Mouse (Mus musculus): ENCODE data around the gene Galnt17. TPM values are rescaled to one million over a fixed set of nuclear protein-coding genes. Genes with fewer than 3 reads are reported as not detected.

Gene Galnt17
- polyA plus RNA-seq, 1 experiment from 2014 or later, result not detected

- Histone ChIP-seq H3K4me3 (ENCODE audit: inconsistent target) (no peak overlapping the region), H3K36me3 (ENCODE audit: inconsistent target) (no peaks in the 10 kb centered on the region), H3K79me2 (ENCODE audit: inconsistent target) (no peaks in the 10 kb centered on the region), H3K27ac (no peak overlapping the region)
- WGBS (ENCODE audit: missing documents), result 69% methylated on average over 3 of the region's 3 CpGs
These were observed 90.1 kb downstream of the Galnt17 start for GRCm38 (mm10) chr5:131218221-131218620.

- H3K4me3 ChIP-seq (ENCODE audit: inconsistent target), result no peak overlapping the region
- H3K79me2 ChIP-seq (ENCODE audit: inconsistent target), result no peaks in the 10 kb centered on the region
- WGBS (ENCODE audit: missing documents), result 78% methylated on average over 3 of the region's 3 CpGs
- no peaks in the 10 kb centered on the region for H3K36me3 ChIP-seq (ENCODE audit: inconsistent target)
- no peak overlapping the region for H3K27ac ChIP-seq
These were observed 96.7 kb downstream of the Galnt17 start for GRCm38 (mm10) chr5:131211618-131212017.

GRCm38 (mm10) chr5:131201146-131201545 is 107.2 kb downstream of the Galnt17 start:
- no peaks in the 10 kb centered on the region for H3K79me2 ChIP-seq (ENCODE audit: inconsistent target)
- WGBS (ENCODE audit: missing documents), result 55% methylated on average over 2 of the region's 2 CpGs
- H3K36me3 ChIP-seq (ENCODE audit: inconsistent target), result no peaks in the 10 kb centered on the region

DNA sequence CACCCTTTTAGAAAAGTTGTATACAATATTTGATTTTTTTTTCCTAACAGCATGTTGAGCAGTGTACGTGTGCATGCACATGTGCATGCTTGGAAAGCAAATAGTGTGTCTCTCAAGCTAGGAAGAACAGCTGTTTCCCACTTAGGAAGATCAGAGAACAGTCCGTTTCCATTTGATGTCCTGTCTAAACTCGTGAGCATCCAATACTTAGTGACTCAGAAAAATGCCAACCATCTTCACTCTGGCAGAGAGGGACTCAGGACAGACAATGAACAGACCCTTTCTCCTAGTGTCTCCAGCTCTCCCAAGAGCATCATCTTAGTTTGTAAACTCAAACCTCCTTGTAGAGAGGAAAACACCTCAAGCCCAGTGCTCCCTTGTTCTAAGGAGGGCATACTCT is 116.0 kb downstream of the Galnt17 start:
- WGBS (ENCODE audit: missing documents), result 81% methylated on average over 3 of the region's 3 CpGs
- H3K36me3 ChIP-seq (ENCODE audit: inconsistent target), result no peaks in the 10 kb centered on the region
- H3K4me3 ChIP-seq (ENCODE audit: inconsistent target), result no peak overlapping the region
- no peak overlapping the region for H3K27ac ChIP-seq
- H3K79me2 ChIP-seq (ENCODE audit: inconsistent target), result no peaks in the 10 kb centered on the region

More at GRCm38 (mm10) chr5:131201146-131201545, 107.2 kb downstream of the Galnt17 start:
- H3K4me3 ChIP-seq (ENCODE audit: inconsistent target), result no peak overlapping the region
- H3K27ac ChIP-seq, result no peak overlapping the region

DNA sequence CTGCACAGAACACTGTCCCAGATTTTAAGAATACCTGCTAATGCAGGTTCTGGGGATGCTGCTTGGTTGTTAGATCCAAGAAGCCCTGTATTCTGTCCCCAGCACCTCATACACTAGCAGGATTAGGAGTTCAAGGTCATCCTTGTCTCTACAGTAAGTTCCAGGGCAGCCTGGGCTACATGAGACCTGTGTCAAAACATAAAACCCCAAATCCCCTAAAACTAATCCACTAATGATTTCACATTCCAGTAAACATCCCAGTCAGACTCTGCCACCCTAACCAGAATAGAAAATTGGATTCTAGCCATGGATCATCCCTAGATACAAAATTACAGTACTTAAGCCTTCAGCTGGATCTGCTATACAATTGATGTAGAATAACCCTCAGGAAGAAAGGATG is 123.7 kb downstream of the Galnt17 start:
- no peak overlapping the region for H3K4me3 ChIP-seq (ENCODE audit: inconsistent target)
- H3K79me2 ChIP-seq (ENCODE audit: inconsistent target), result no peaks in the 10 kb centered on the region
- no peak overlapping the region for H3K27ac ChIP-seq
- H3K36me3 ChIP-seq (ENCODE audit: inconsistent target), result no peaks in the 10 kb centered on the region

GRCm38 (mm10) chr5:131181231-131181630 is 127.1 kb downstream of the Galnt17 start:
- WGBS (ENCODE audit: missing documents), result 92% methylated on average over 1 of the region's 1 CpGs
- Histone ChIP-seq H3K4me3 (ENCODE audit: inconsistent target) (no peak overlapping the region), H3K27ac (no peak overlapping the region), H3K79me2 (ENCODE audit: inconsistent target) (no peaks in the 10 kb centered on the region), H3K36me3 (ENCODE audit: inconsistent target) (no peaks in the 10 kb centered on the region)

- H3K4me3 ChIP-seq (ENCODE audit: inconsistent target), result no peak overlapping the region
- WGBS (ENCODE audit: missing documents), result 92% methylated on average over 1 of the region's 1 CpGs
- no peaks in the 10 kb centered on the region for H3K36me3 ChIP-seq (ENCODE audit: inconsistent target)
- no peaks in the 10 kb centered on the region for H3K79me2 ChIP-seq (ENCODE audit: inconsistent target)
- H3K27ac ChIP-seq, result no peak overlapping the region
These were observed 127.5 kb downstream of the Galnt17 start for GRCm38 (mm10) chr5:131180756-131181155.

GRCm38 (mm10) chr5:131177851-131178250 is 130.4 kb downstream of the Galnt17 start:
- 62% methylated on average over 7 of the region's 7 CpGs for WGBS (ENCODE audit: missing documents)
- Histone ChIP-seq H3K27ac (no peak overlapping the region), H3K79me2 (ENCODE audit: inconsistent target) (no peaks in the 10 kb centered on the region), H3K36me3 (ENCODE audit: inconsistent target) (no peaks in the 10 kb centered on the region), H3K4me3 (ENCODE audit: inconsistent target) (no peak overlapping the region)

- H3K36me3 ChIP-seq (ENCODE audit: inconsistent target), result no peaks in the 10 kb centered on the region
- WGBS (ENCODE audit: missing documents), result 72% methylated on average over 2 of the region's 2 CpGs
- H3K27ac ChIP-seq, result no peak overlapping the region
- no peaks in the 10 kb centered on the region for H3K79me2 ChIP-seq (ENCODE audit: inconsistent target)
- no peak overlapping the region for H3K4me3 ChIP-seq (ENCODE audit: inconsistent target)
These were observed 131.1 kb downstream of the Galnt17 start for GRCm38 (mm10) chr5:131177168-131177567.

- Histone ChIP-seq H3K4me3 (ENCODE audit: inconsistent target) (no peak overlapping the region), H3K79me2 (ENCODE audit: inconsistent target) (no peaks in the 10 kb centered on the region), H3K27ac (no peak overlapping the region), H3K36me3 (ENCODE audit: inconsistent target) (no peaks in the 10 kb centered on the region)
- 83% methylated on average over 6 of the region's 6 CpGs for WGBS (ENCODE audit: missing documents)
These were observed 139.1 kb downstream of the Galnt17 start for GRCm38 (mm10) chr5:131169186-131169585.

- WGBS (ENCODE audit: missing documents), result 85% methylated on average over 5 of the region's 5 CpGs
- Histone ChIP-seq H3K4me3 (ENCODE audit: inconsistent target) (no peak overlapping the region), H3K79me2 (ENCODE audit: inconsistent target) (no peaks in the 10 kb centered on the region), H3K36me3 (ENCODE audit: inconsistent target) (no peaks in the 10 kb centered on the region), H3K27ac (no peak overlapping the region)
These were observed 140.9 kb downstream of the Galnt17 start for GRCm38 (mm10) chr5:131167366-131167765.

DNA sequence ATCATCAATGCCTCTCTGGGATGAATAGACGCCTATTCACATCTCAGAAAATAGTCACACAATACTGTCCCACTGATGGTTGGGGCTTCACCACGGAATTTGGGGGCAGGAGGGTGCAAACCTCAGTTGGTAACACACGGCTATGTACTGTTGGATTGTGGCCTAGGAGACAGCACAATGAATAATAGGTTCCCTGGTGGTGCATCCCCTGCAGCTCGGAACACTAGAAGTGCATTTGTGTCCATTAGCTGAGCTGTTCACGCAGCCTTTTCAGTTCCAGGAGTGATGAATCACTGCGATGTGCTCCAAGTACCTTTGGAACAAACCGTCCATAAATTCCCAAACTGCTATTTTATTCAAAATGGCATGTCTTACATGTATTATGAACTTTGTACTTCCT is 142.6 kb downstream of the Galnt17 start:
- WGBS (ENCODE audit: missing documents), result 74% methylated on average over 7 of the region's 7 CpGs
- H3K4me3 ChIP-seq (ENCODE audit: inconsistent target), result no peak overlapping the region
- H3K27ac ChIP-seq, result no peak overlapping the region

DNA sequence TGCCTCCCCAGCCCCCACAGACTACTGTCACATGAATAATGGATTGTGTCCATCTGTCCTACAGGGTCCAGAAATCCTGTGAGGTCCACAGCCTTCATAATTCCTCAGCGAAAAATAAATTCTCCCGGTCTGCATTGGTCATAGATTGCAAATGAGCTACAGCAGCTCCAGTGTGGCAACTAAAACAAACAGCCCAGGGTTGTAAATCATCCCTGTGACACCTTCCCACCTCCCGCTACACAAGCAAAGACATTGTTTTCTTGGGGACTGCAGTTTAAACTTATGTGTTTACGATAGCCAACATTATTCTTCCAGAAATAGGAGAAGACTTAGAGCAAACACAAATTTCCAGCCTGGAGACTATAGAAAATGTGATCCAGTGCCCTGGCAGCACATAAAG is 150.4 kb downstream of the Galnt17 start:
- Histone ChIP-seq H3K79me2 (ENCODE audit: inconsistent target) (no peaks in the 10 kb centered on the region), H3K27ac (no peak overlapping the region), H3K4me3 (ENCODE audit: inconsistent target) (no peak overlapping the region), H3K36me3 (ENCODE audit: inconsistent target) (no peaks in the 10 kb centered on the region)
- 36% methylated on average over 4 of the region's 4 CpGs for WGBS (ENCODE audit: missing documents)

More for the DNA sequence above, 142.6 kb downstream of the Galnt17 start:
- no peaks in the 10 kb centered on the region for H3K79me2 ChIP-seq (ENCODE audit: inconsistent target)
- H3K36me3 ChIP-seq (ENCODE audit: inconsistent target), result no peaks in the 10 kb centered on the region

DNA sequence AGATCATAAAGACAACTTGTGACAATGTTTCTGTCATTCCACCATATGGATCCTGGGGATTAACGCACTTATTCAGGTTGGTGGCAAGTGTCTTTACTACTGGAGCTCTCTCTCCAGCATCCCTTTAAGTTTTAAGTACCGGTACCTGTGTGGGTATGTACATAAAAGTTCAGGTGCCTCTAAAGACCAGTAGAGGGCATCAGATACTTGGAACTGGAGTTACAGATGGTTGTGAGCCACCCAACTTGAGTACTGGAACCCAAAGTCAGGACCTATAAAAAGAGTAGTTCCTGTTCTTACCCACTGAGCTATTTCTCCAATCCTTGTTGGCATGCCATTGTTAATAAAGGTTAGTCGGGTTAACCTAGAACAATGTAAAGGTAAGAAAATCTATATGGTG is 152.0 kb downstream of the Galnt17 start:
- Histone ChIP-seq H3K36me3 (ENCODE audit: inconsistent target) (no peaks in the 10 kb centered on the region), H3K79me2 (ENCODE audit: inconsistent target) (no peaks in the 10 kb centered on the region), H3K27ac (no peak overlapping the region), H3K4me3 (ENCODE audit: inconsistent target) (no peak overlapping the region)
- WGBS (ENCODE audit: missing documents), result 72% methylated on average over 3 of the region's 3 CpGs

DNA sequence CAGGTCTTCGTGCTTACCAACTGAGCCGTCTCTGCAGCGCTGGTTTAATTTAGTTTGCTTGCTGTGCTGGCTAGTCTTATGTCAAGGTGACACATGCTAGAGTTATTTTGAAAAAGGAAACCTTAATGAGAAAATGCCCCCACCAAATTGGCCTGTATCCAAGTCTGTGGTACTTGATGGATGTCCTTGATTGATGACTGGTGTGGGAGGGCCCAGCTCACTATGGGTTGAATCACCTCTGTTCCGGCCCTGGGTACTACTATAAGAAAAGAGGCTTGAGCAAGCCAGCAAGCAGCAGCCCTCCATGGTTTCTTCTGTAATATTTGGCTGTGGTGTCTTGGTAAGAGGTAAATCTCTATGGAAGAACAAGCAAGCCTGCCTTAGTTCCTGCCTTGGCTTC is 165.7 kb downstream of the Galnt17 start:
- Histone ChIP-seq H3K36me3 (ENCODE audit: inconsistent target) (no peaks in the 10 kb centered on the region), H3K4me3 (ENCODE audit: inconsistent target) (no peak overlapping the region), H3K27ac (no peak overlapping the region), H3K79me2 (ENCODE audit: inconsistent target) (no peaks in the 10 kb centered on the region)
- WGBS (ENCODE audit: missing documents), result 73% methylated on average over 4 of the region's 4 CpGs

DNA sequence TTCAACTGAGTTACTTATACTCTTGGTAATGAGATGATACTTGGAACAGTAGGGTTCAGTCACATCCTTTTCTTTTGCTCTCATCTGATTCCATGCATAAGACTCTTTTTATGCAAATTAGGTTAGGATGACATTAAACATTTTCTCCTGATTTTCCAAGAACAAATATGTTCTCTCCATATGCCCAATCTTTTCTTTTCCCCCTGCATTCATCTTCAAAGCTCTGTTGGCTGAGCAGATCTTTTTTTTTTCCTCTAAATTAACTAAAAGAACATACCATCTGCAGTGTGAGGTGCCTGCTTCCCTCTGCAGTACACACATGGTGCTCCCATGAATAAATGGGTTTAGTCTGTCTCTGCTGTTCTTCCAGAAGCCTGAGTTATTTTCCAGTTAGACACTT is 173.5 kb downstream of the Galnt17 start:
- no peak overlapping the region for H3K27ac ChIP-seq
- H3K36me3 ChIP-seq (ENCODE audit: inconsistent target), result no peaks in the 10 kb centered on the region
- no peaks in the 10 kb centered on the region for H3K79me2 ChIP-seq (ENCODE audit: inconsistent target)
- no peak overlapping the region for H3K4me3 ChIP-seq (ENCODE audit: inconsistent target)

Data from macrophage (primary cell).